Mouse (Mus musculus) hindbrain, embryonic 14.5 days (tissue): ENCODE data around the gene Mapkap1. TPM values are rescaled to one million over a fixed set of nuclear protein-coding genes. Genes with fewer than 3 reads are reported as not detected.

Experiments
- ATAC-seq: fragments of 200-750 bp; cut with Nextera tagmentation; 2 replicates; pipeline ENCODE4 v1.8.0; 2017; ENCODE audit warnings: moderate number of reproducible peaks, mild to moderate bottlenecking, moderate TSS enrichment, moderate library complexity; ENCODE audit not compliant: low FRiP score
- DNase-seq: peaks from one replicate; pipeline ENCODE4 v3.0.0-alpha.2; 2015; ENCODE audit warnings: low spot score
- H3K27ac ChIP-seq: fragments of 300-500 bp; sonication (generic); 2 replicates; pipeline ENCODE4 v1.5.1; 2014; ENCODE audit warnings: mild to moderate bottlenecking, moderate library complexity
- H3K27me3 ChIP-seq: fragments of 300-500 bp; sonication (generic); 2 replicates; pipeline ENCODE4 v1.6.1; 2014; ENCODE audit warnings: mild to moderate bottlenecking, low read length, mixed read lengths; ENCODE audit not compliant: control insufficient read depth, insufficient read depth
- H3K36me3 ChIP-seq: fragments of 300-500 bp; sonication (generic); replicated peaks from 2 replicates; pipeline ENCODE4 v1.6.1; 2014; ENCODE audit not compliant: control insufficient read depth, insufficient read depth
- H3K4me1 ChIP-seq: fragments of 300-500 bp; sonication (generic); replicated peaks from 2 replicates; pipeline ENCODE4 v1.6.1; 2014; ENCODE audit warnings: antibody characterized with exemption, low read length, mixed read lengths; ENCODE audit not compliant: control insufficient read depth, insufficient read depth
- H3K4me2 ChIP-seq: fragments of 300-500 bp; sonication (generic); replicated peaks from 2 replicates; pipeline ENCODE4 v1.6.1; 2014; ENCODE audit warnings: mild to moderate bottlenecking, moderate library complexity
- H3K4me3 ChIP-seq: fragments of 300-500 bp; sonication (generic); replicated peaks from 2 replicates; pipeline ENCODE4 v1.5.1; 2014; ENCODE audit warnings: mild to moderate bottlenecking, low read length
- H3K9ac ChIP-seq: fragments of 300-500 bp; sonication (generic); 2 replicates; pipeline ENCODE4 v1.6.1; 2014
- H3K9me3 ChIP-seq: fragments of 300-500 bp; sonication (generic); 2 replicates; pipeline ENCODE4 v1.6.1; 2016; ENCODE audit warnings: low read length; ENCODE audit not compliant: control insufficient read depth
- WGBS: fragments of 180-500 bp; shearing (Covaris S2); extraction: QIAGEN DNeasy Blood & Tissue Kit; methylation state at CpG from one replicate; pipeline ENCODE4 v1.1.7; 2014; 5-methylcytosine and 5-hydroxymethylcytosine counted together
- polyA plus RNA-seq: library from polyadenylated mRNA; unstranded; fragments of >200 nt; fragmentation: Nextera tagmentation; extraction: Ambion mirVana; gene quantifications from 2 replicates; pipeline ENCODE4 v1.2.1, GENCODE M21; 2014

Gene Mapkap1
- polyA plus RNA-seq, 1 experiment from 2014 or later = 101 TPM

DNA sequence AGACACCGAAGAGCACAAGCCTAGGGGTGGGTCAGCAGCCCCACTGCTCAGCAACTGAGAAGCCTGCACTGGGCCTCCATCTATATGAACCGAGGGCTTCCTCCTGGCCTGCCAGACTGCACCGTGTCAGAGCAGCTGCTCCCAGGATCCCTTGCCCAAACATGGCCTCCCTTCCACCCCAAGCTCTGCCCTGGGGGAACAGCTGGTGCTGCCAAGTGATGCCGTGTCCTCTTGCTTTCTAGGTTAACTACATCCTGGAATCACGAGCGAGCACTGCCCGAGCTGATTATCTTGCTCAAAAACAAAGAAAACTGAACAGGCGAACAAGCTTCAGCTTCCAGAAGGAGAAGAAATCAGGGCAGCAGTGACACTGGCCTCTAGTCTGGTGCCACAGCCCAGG, 216.6 kb downstream of the Mapkap1 start:
- H3K36me3 ChIP-seq = no peaks in the 10 kb centered on the region; the same call in 1 of the 2 replicates
- H3K4me3 ChIP-seq = no peak overlapping the region
- H3K27me3 ChIP-seq = no peaks in the 10 kb centered on the region
- 63% methylated on average over 8 of the region's 8 CpGs for WGBS
- H3K27ac ChIP-seq = no peak overlapping the region
- no peaks in the 10 kb centered on the region; the same call in 1 of the 2 replicates for H3K4me1 ChIP-seq
- H3K4me2 ChIP-seq = no peak overlapping the region
- DNase-seq = no peak
- ATAC-seq = no peak
- no peaks in the 10 kb centered on the region for H3K9me3 ChIP-seq
- H3K9ac ChIP-seq = no peak overlapping the region

DNA sequence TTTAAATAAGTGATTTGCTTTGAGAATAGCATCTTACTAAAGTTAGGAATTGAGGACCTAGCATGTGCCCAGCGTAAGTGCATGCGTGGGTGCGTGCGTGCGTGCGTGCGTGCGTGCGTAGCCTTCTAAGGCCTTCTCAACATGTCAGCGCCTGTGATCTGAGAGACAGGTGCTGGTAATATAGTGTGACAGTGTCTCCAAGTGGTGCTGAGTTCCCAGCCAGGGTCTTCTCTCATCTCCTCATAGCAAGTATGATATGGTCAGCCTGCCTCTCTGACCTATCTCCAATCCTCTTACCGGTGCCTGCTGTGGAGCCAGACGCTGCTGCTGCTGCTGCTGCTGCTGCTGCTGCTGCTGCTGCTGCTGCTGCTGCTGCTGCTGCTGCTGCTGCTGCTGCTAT, 217.5 kb downstream of the Mapkap1 start:
- Histone ChIP-seq H3K27me3 (no peaks in the 10 kb centered on the region), H3K4me3 (no peak overlapping the region), H3K4me1 (no peaks in the 10 kb centered on the region; the same call in 1 of the 2 replicates), H3K9ac (no peak overlapping the region), H3K9me3 (no peaks in the 10 kb centered on the region), H3K36me3 (no peaks in the 10 kb centered on the region; the same call in 1 of the 2 replicates), H3K27ac (no peak overlapping the region), H3K4me2 (no peak overlapping the region)
- 94% methylated on average over 12 of the region's 12 CpGs for WGBS
- ATAC-seq = no peak
- DNase-seq = no peak

DNA sequence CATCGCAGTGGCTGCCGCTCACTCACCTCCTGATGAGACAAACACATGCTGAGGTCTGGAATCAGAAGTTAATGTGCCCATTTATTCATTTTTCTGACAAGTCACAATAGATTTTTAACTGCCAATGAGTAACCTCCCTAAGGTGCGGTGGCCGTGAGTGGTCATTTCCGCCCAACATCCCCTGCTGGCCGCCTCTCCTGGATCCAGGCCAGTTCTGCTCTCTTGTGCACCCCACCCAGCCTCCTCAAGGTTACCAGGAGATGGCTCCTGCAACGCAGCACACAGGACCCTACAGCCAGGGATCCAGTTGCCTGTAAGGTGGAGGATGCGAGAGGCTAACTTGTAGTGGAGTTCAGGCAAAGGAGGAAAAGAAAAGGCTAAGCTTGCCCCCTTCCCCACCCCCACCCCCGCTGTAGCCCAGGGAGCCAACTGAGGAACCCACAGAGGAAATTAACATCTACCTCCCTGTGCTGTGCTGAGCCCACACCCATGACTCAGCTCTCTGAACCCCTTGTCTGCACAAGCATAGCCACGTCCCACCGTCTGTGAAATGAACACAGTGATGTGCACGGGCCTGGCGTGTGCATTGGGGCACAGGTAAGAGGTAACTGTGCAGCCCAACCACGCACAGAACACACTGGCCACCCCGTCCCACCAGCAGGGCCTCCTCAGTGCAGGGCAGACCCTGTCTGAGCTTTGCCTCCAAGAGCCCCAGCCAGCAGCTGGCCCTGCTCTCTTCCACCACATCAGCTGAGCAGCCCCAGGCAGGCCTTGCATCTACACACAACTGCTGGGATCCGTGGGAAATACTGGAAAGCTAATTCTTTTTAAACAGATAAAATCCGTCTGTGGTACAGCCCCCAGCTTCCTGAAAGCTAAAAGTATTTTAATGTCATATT, 221.0 kb downstream of the Mapkap1 start:
- 67% methylated on average over 17 of the region's 17 CpGs for WGBS
- no peak overlapping the region for H3K9ac ChIP-seq
- no peaks in the 10 kb centered on the region for H3K4me1 ChIP-seq
- H3K4me3 ChIP-seq = no peak overlapping the region
- no peak overlapping the region for H3K4me2 ChIP-seq
- H3K9me3 ChIP-seq = no peaks in the 10 kb centered on the region
- ATAC-seq (no peak), DNase-seq (no peak)
- no peaks in the 10 kb centered on the region for H3K27me3 ChIP-seq
- no peak overlapping the region for H3K27ac ChIP-seq
- no peaks in the 10 kb centered on the region; the same call in 1 of the 2 replicates for H3K36me3 ChIP-seq

DNA sequence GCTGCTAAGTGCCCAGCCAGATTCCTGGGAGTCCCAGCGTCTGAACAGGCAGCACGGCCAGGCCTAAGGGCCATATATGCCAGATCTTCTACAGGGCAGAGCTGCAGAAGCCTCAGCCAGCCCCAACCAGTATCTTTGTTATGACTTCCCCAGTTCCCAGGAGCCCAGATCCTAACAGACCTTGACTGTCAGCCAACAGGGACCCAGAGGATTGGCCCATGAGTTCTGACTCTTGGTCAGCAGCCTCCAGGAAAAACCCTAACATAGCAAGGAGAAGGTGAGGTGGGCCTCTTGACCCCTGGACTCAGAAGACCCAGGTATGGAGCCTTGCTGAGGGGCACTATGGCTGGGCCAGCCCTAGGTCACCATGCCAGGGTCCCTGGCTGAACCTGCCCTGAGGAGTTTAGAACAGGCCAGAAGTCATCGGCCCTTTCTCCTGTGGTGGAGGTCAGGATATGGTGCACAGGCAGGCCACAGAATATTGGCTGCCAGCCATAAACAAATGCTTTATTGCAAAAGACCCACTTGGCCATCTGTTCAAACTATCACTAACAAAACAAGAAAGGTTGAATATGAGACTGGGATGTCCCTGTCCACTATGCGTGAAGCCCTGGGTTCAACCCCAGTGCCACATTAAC, 222.5 kb downstream of the Mapkap1 start:
- DNase-seq (no peak), ATAC-seq (no peak)
- Histone ChIP-seq H3K9ac (no peak overlapping the region), H3K4me1 (no peaks in the 10 kb centered on the region), H3K9me3 (no peaks in the 10 kb centered on the region), H3K4me3 (no peak overlapping the region), H3K36me3 (no peaks in the 10 kb centered on the region; the same call in 1 of the 2 replicates), H3K27me3 (no peaks in the 10 kb centered on the region), H3K27ac (no peak overlapping the region), H3K4me2 (no peak overlapping the region)
- 90% methylated on average over 4 of the region's 4 CpGs for WGBS

DNA sequence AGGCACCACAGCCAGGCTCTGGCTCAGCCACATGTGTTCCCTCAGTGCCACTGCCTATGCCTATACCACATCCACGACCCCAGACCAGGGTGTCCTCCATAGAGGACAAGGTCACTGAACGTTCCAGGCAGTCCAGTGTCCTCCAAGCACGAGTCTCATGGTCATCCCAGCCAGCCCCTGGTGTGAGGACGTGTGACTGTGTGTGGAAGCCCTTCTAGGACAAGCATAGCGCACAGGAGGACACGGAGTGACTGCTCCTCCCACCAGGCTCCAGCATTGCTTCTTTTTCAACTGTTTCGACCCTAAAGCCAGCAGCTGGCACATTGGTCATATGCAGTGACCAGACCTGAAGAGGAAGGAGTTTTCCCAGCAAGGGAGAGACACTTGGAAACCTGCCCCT, 223.2 kb downstream of the Mapkap1 start:
- no peaks in the 10 kb centered on the region for H3K27me3 ChIP-seq

DNA sequence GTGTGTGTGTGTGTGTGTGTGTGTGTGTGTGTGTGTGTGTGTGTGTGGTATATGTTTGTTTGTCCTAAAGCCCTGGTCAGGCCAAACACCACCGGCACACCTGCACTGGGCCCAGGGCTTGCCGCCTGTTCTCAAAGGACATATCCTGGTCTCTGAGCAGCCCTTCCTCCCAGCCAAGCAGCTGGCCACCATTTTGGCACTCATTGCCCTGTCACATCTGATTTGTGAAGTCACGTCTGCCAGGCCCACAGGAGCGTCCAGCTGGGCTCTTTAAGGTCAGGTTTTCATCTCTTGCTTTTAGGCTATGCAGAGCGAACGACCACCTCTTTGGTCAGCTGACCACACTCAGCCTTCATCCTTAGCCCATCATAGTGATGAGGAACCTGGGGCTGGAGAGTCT, 223.9 kb downstream of the Mapkap1 start:
- Histone ChIP-seq H3K4me3 (no peak overlapping the region), H3K4me2 (no peak overlapping the region), H3K9me3 (no peaks in the 10 kb centered on the region), H3K27ac (no peak overlapping the region), H3K4me1 (no peaks in the 10 kb centered on the region), H3K9ac (no peak overlapping the region), H3K27me3 (no peaks in the 10 kb centered on the region), H3K36me3 (no peaks in the 10 kb centered on the region; the same call in 1 of the 2 replicates)
- ATAC-seq (no peak), DNase-seq (no peak)
- WGBS = 61% methylated on average over 6 of the region's 6 CpGs

More for the DNA sequence above, 223.2 kb downstream of the Mapkap1 start:
- Histone ChIP-seq H3K4me3 (no peak overlapping the region), H3K9me3 (no peaks in the 10 kb centered on the region), H3K4me2 (no peak overlapping the region), H3K36me3 (no peaks in the 10 kb centered on the region; the same call in 1 of the 2 replicates), H3K27ac (no peak overlapping the region), H3K9ac (no peak overlapping the region), H3K4me1 (no peaks in the 10 kb centered on the region)
- 80% methylated on average over 7 of the region's 7 CpGs for WGBS
- no peak for DNase-seq
- ATAC-seq = no peak

DNA sequence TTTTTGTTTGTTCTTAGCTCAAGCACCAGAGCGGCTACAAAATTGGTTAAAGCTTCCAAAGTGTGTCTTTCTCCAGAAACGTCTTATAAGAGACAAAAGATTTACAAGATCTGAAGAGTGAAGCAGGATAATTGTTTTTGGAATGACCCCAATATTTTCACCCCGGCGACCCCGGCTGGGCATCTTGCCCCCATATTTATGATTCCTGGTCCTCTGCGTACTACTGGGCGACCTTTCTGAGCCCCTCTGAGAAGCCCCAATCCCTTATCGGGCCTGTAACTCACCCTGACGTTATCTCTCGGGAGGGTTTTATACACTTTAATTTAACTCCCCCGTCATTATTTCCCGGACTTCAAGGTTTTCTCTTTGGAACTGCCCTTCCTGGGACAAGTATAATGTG, 225.5 kb downstream of the Mapkap1 start:
- Histone ChIP-seq H3K9ac (no peak overlapping the region), H3K4me3 (no peak overlapping the region), H3K36me3 (no peaks in the 10 kb centered on the region), H3K27me3 (no peaks in the 10 kb centered on the region), H3K27ac (no peak overlapping the region), H3K9me3 (no peaks in the 10 kb centered on the region), H3K4me1 (no peaks in the 10 kb centered on the region), H3K4me2 (no peak overlapping the region)
- WGBS = 81% methylated on average over 12 of the region's 12 CpGs
- DNase-seq = no peak
- no peak for ATAC-seq

DNA sequence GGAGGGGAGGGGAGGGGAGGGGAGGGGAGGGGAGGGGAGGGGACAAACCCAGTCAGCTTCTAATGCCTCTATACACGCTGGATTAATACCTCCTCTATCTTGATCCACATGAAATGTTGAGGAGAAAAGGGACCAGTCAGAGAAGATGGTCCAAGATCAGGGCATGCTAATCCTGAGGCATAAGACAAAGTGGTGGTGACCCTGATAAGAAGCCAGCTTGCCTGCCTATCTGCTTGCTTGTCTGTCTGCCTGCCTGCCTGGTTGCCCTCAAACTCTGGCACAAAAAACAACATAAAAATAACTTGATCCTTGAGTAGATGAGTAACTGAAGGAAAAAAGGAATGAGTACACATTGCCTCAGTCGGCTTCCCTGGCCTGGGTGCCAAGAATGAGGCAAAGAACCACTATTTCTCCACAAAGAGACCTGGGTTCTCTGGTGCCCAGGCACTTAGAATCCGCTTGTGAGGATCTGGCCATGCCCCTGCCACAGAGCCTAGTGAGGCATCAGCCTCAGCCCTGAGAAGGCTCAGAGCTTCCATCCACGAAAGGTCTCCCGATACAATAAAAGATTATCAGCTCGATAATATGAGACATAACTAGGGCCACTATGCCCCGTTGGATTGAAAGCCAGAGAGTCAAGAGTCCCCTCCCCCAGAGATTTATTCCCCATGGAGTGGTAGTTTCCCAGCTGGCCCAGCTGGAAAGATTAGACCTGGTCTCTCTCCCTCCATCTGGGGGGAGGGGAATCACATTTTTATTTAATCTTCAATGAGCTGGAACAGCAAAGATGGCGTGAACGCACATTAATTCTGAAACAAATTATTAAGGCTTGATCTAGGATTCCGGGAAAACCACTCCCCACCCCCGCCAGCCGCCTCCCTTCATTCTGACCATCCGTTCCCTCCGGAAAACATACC, 228.9 kb downstream of the Mapkap1 start:
- Histone ChIP-seq H3K36me3 (no peaks in the 10 kb centered on the region), H3K4me2 (no peak overlapping the region), H3K27me3 (no peaks in the 10 kb centered on the region), H3K4me1 (no peaks in the 10 kb centered on the region), H3K27ac (no peak overlapping the region), H3K9ac (no peak overlapping the region), H3K4me3 (no peak overlapping the region), H3K9me3 (no peaks in the 10 kb centered on the region)
- WGBS = 55% methylated on average over 14 of the region's 14 CpGs
- DNase-seq (no peak), ATAC-seq (no peak)
